Mouse (Mus musculus) limb, embryonic 11.5 days (tissue): Measurements from ENCODE around the gene Defb45. TPM values are rescaled to one million over a fixed set of nuclear protein-coding genes. Genes with fewer than 3 reads are reported as not detected.

Experiments
- ATAC-seq: fragments of 200-750 bp; cut with Nextera tagmentation; 2 replicates; pipeline ENCODE4 v1.8.0; 2017; ENCODE audit warnings: low read depth; ENCODE audit not compliant: insufficient number of reproducible peaks, low FRiP score, low TSS enrichment
- DNase-seq: peaks from one replicate; pipeline ENCODE4 v3.0.0-alpha.2; 2015; ENCODE audit warnings: low spot score
- H3K27ac ChIP-seq: fragments of 300-500 bp; sonication (generic); replicated peaks from 2 replicates; pipeline ENCODE4 v1.5.1; 2014; ENCODE audit warnings: low read depth, mild to moderate bottlenecking, low read length
- H3K27me3 ChIP-seq: fragments of 300-500 bp; sonication (generic); 2 replicates; pipeline ENCODE4 v1.6.1; 2014; ENCODE audit warnings: mild to moderate bottlenecking, low read length, mixed read lengths; ENCODE audit not compliant: control insufficient read depth, insufficient read depth
- H3K36me3 ChIP-seq: fragments of 300-500 bp; sonication (generic); 2 replicates; pipeline ENCODE4 v1.6.1; 2014; ENCODE audit warnings: mild to moderate bottlenecking, low read length, moderate library complexity, mixed read lengths; ENCODE audit not compliant: control insufficient read depth, insufficient read depth
- H3K4me1 ChIP-seq: fragments of 300-500 bp; sonication (generic); 2 replicates; pipeline ENCODE4 v1.6.1; 2014; ENCODE audit warnings: low read length, mixed read lengths; ENCODE audit not compliant: control insufficient read depth, insufficient read depth
- H3K4me2 ChIP-seq: fragments of 300-500 bp; sonication (generic); 2 replicates; pipeline ENCODE4 v1.6.1; 2014; ENCODE audit warnings: low read depth, mild to moderate bottlenecking, moderate library complexity; ENCODE audit not compliant: severe bottlenecking
- H3K4me3 ChIP-seq: fragments of 300-500 bp; sonication (generic); 2 replicates; pipeline ENCODE4 v1.5.1; 2014; ENCODE audit warnings: low read depth, low read length
- H3K9ac ChIP-seq: fragments of 300-500 bp; sonication (generic); 2 replicates; pipeline ENCODE4 v1.6.1; 2014; ENCODE audit warnings: mild to moderate bottlenecking, low read length
- H3K9me3 ChIP-seq: fragments of 300-500 bp; sonication (generic); 2 replicates; pipeline ENCODE4 v1.6.1; 2016; ENCODE audit warnings: low read length; ENCODE audit not compliant: control insufficient read depth
- WGBS: fragments of 180-500 bp; shearing (Covaris S2); extraction: QIAGEN DNeasy Blood & Tissue Kit; methylation state at CpG from one replicate; pipeline ENCODE4 v1.1.7; 2014; 5-methylcytosine and 5-hydroxymethylcytosine counted together
- polyA plus RNA-seq: library from polyadenylated mRNA; unstranded; fragments of >200 nt; fragmentation: Nextera tagmentation; extraction: Ambion mirVana; gene quantifications from 2 replicates; pipeline ENCODE4 v1.2.1, GENCODE M21; 2014

The Defb45 gene
- polyA plus RNA-seq, 1 experiment from 2014 or later: not detected

DNA sequence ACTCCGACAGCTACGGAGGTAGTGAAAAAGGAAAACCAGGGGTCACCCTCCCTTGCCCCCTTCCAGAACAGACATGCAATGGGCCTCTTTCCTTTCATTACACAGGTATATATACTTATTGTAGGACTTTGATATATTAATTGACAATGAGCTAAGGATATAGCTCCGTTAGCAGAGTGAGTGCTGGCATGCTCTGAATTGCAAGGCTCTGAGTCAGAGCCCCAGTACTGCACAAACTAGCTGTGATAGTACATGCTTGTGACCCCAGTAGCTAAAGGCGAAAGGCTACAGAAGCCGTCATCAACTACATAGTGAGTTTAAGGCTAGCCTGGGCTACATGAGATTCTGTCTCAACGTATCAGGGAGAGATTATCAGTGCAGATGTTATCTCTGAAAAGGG lies 30.7 kb upstream of the Defb45 start:
- peaks cover 11% of the 10 kb centered on the region; the same call in 1 of the 2 replicates for H3K4me1 ChIP-seq
- DNase-seq (no peak), ATAC-seq (no peak)
- H3K36me3 ChIP-seq: no peaks in the 10 kb centered on the region
- no peak overlapping the region for H3K27ac ChIP-seq
- H3K9ac ChIP-seq: no peak overlapping the region
- H3K27me3 ChIP-seq: peaks cover 38% of the 10 kb centered on the region
- H3K4me3 ChIP-seq: no peak overlapping the region
- 88% methylated on average over 6 of the region's 6 CpGs for WGBS
- H3K9me3 ChIP-seq: no peaks in the 10 kb centered on the region
- no peak overlapping the region for H3K4me2 ChIP-seq

- no peak overlapping the region for H3K4me2 ChIP-seq
- ATAC-seq: no peak
Observed at GRCm38 (mm10) chr2:152629239-152629638, 30.0 kb upstream of the Defb45 start.

GRCm38 (mm10) chr2:152628066-152628465 lies 28.9 kb upstream of the Defb45 start:
- ATAC-seq: no peak
- Histone ChIP-seq H3K9me3 (no peaks in the 10 kb centered on the region), H3K4me2 (peak overlapping the region; percentile 11; the same call in 1 of the 2 replicates), H3K36me3 (no peaks in the 10 kb centered on the region), H3K27me3 (peaks cover 38% of the 10 kb centered on the region), H3K4me1 (peaks cover 8% of the 10 kb centered on the region; the same call in 1 of the 2 replicates), H3K9ac (no peak overlapping the region), H3K4me3 (no peak overlapping the region), H3K27ac (no peak overlapping the region)
- no peak for DNase-seq
- WGBS: 42% methylated on average over 17 of the region's 17 CpGs

More at GRCm38 (mm10) chr2:152629239-152629638, 30.0 kb upstream of the Defb45 start:
- H3K27me3 ChIP-seq: peaks cover 38% of the 10 kb centered on the region
- H3K4me1 ChIP-seq: peaks cover 11% of the 10 kb centered on the region; the same call in 1 of the 2 replicates
- H3K9ac ChIP-seq: no peak overlapping the region
- no peak for DNase-seq
- H3K36me3 ChIP-seq: no peaks in the 10 kb centered on the region
- no peak overlapping the region for H3K4me3 ChIP-seq
- H3K9me3 ChIP-seq: no peaks in the 10 kb centered on the region
- H3K27ac ChIP-seq: no peak overlapping the region
- 66% methylated on average over 3 of the region's 3 CpGs for WGBS

DNA sequence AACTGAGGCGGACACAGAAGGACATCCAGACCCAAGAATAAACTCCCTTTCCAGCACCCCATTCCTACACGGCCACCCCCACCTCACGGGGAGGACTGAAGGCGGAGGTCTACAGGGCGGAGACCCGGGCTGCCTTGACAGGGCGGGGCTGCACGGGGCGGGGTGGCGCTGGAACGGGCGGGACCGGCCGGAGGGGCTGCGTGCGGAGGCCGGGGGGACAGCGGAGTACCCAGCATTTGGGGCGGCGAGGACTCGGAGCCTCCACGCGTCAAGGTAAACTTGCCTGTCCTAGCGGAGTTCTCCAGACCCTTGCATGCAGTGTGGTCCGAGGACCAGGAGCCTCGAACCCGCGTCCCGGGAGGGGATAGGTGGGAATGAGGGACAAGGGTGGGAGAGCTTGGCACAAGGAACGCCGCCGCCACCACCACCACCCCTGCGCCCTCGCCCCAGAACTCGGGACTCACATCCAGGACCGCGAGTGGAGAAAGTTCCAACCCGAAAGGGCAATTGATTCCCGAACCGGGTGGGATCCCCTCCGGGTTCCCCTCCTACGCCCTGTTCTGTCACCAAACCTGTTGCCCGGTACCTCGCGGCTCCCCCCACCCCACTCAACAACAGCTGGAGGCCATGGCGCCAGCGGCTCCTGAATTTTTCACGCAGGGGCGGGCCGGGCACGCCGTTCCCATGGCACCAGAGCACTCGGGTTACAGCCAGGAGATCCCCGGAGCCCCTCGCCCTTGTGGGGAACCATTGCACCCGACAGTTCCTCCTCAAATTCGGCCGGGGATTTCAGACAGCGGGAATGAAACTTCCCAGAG lies 27.8 kb upstream of the Defb45 start, which contains the start of gene Rem1:
Gene Rem1, plus strand, starts transcription at position 178 of the 818 bp plus-strand sequence.
- 2% methylated on average over 57 of the region's 59 CpGs for WGBS
- Histone ChIP-seq H3K4me3 (peak within 1 kb of the TSS; percentile 35), H3K36me3 (no peaks in the 10 kb centered on the region), H3K9me3 (no peaks in the 10 kb centered on the region), H3K4me1 (0 out of 2 replicates have a peak, but pooled peaks cover 8% of the 10 kb centered on the region), H3K9ac (peak within 1 kb of the TSS; percentile 52), H3K27me3 (peaks cover 38% of the 10 kb centered on the region), H3K27ac (no peak within 1 kb of the TSS), H3K4me2 (peak within 1 kb of the TSS; percentile 51)
- DNase-seq (peak; percentile 63), ATAC-seq (peak; percentile 56; the same call in 1 of the 2 replicates)

- no peak overlapping the region for H3K27ac ChIP-seq
- H3K9ac ChIP-seq: no peak overlapping the region
- DNase-seq (no peak), ATAC-seq (no peak)
- H3K4me1 ChIP-seq: 0 out of 2 replicates have a peak, but pooled peaks cover 8% of the 10 kb centered on the region
- no peak overlapping the region for H3K4me3 ChIP-seq
- H3K36me3 ChIP-seq: no peaks in the 10 kb centered on the region
- no peaks in the 10 kb centered on the region for H3K9me3 ChIP-seq
- H3K4me2 ChIP-seq: no peak overlapping the region
- peaks cover 38% of the 10 kb centered on the region for H3K27me3 ChIP-seq
- 26% methylated on average over 1 of the region's 1 CpGs for WGBS
Observed at GRCm38 (mm10) chr2:152625256-152625655, 26.1 kb upstream of the Defb45 start.

DNA sequence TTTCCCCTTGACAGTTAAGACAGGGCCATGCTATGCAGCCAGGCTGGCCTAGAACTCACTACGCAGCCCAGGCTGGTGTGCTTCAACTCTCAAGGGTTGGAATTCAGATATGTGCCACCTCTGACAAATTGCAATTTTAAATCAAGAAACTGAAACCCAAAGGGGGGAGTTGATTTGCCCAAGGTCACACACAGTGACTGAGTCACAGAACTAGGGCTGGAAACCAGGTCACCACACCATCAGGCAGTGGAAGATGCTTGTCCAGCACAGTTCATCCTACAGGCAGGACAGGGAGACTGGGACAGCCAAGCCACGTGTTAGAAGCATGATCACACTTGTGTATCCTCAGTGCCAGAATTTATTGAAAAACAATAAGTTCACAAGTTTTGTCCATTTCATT lies 25.4 kb upstream of the Defb45 start:
- no peak for DNase-seq
- 83% methylated on average over 2 of the region's 2 CpGs for WGBS
- no peaks in the 10 kb centered on the region for H3K36me3 ChIP-seq
- H3K4me1 ChIP-seq: 0 out of 2 replicates have a peak, but pooled peaks cover 8% of the 10 kb centered on the region
- no peak for ATAC-seq
- H3K9me3 ChIP-seq: no peaks in the 10 kb centered on the region
- H3K4me3 ChIP-seq: no peak overlapping the region
- no peak overlapping the region for H3K4me2 ChIP-seq
- H3K27me3 ChIP-seq: peaks cover 38% of the 10 kb centered on the region
- no peak overlapping the region for H3K27ac ChIP-seq
- no peak overlapping the region for H3K9ac ChIP-seq

GRCm38 (mm10) chr2:152622953-152623352 lies 23.8 kb upstream of the Defb45 start, which contains the start of gene Defb25:
Gene Defb25, minus strand, starts transcription at chr2:152623053.
- Histone ChIP-seq H3K9me3 (no peaks in the 10 kb centered on the region), H3K27ac (no peak within 1 kb of the TSS), H3K4me2 (no peak within 1 kb of the TSS), H3K27me3 (peaks cover 26% of the 10 kb centered on the region), H3K4me1 (0 out of 2 replicates have a peak, but pooled peaks cover 8% of the 10 kb centered on the region), H3K9ac (no peak within 1 kb of the TSS), H3K36me3 (no peaks in the 10 kb centered on the region), H3K4me3 (no peak within 1 kb of the TSS)
- 78% methylated on average over 7 of the region's 7 CpGs for WGBS
- DNase-seq: no peak
- no peak for ATAC-seq

- ATAC-seq (no peak), DNase-seq (no peak)
- H3K4me2 ChIP-seq: no peak overlapping the region
- no peaks in the 10 kb centered on the region for H3K36me3 ChIP-seq
- H3K27me3 ChIP-seq: peaks cover 20% of the 10 kb centered on the region
- no peak overlapping the region for H3K27ac ChIP-seq
- H3K9me3 ChIP-seq: no peaks in the 10 kb centered on the region
- WGBS: 85% methylated on average over 13 of the region's 13 CpGs
- no peak overlapping the region for H3K4me3 ChIP-seq
- no peak overlapping the region for H3K9ac ChIP-seq
- H3K4me1 ChIP-seq: 0 out of 2 replicates have a peak, but pooled peaks cover 5% of the 10 kb centered on the region
Observed at GRCm38 (mm10) chr2:152622151-152622550, 23.0 kb upstream of the Defb45 start.
